Mouse (Mus musculus) cerebellum, postnatal 14 days (tissue): ENCODE data around the gene Asb3.
A peak's percentile ranks its signal among the peaks of the same experiment; 100 is the strongest.

Source experiments
- DNase-seq, 2 experiments: peaks; one replicate each; pipeline ENCODE4 v3.0.0; 2021; ENCODE audit warnings: mixed read lengths in 2 of 2

The Asb3 gene

GRCm38 (mm10) chr11:30885171-30885871 lies at the start of gene Asb3, which contains the start of gene Gpr75:
TSS of gene Asb3 (plus strand) at chr11:30885416.
TSS of gene Gpr75 (plus strand) at chr11:30885358.
- DNase-seq: peak; percentile 83 to 90

GRCm38 (mm10) chr11:30838793-30839192 lies 46.4 kb upstream of the Asb3 start:
- DNase-seq: no peak

- DNase-seq: no peak
These were observed 40.9 kb upstream of the Asb3 start for GRCm38 (mm10) chr11:30844355-30844754.

- no peak for DNase-seq
These were observed 12.8 kb upstream of the Asb3 start for GRCm38 (mm10) chr11:30872425-30872824.

- no peak for DNase-seq
These were observed 2.9 kb downstream of the Asb3 start for GRCm38 (mm10) chr11:30888153-30888552.

- DNase-seq: no peak
These were observed 11.0 kb downstream of the Asb3 start for GRCm38 (mm10) chr11:30896201-30896600.

- no peak for DNase-seq
These were observed 14.1 kb downstream of the Asb3 start for GRCm38 (mm10) chr11:30899312-30899711.

GRCm38 (mm10) chr11:30912311-30912710 lies 27.1 kb downstream of the Asb3 start:
- DNase-seq: no peak

- DNase-seq: no peak
These were observed 35.4 kb downstream of the Asb3 start for GRCm38 (mm10) chr11:30920641-30921040.

GRCm38 (mm10) chr11:30923283-30923682 lies 38.1 kb downstream of the Asb3 start:
- DNase-seq: no peak

GRCm38 (mm10) chr11:30928079-30928478 lies 42.9 kb downstream of the Asb3 start:
- DNase-seq: no peak

GRCm38 (mm10) chr11:30928498-30928897 lies 43.3 kb downstream of the Asb3 start:
- no peak for DNase-seq

- peak; percentile 91 for DNase-seq
These were observed 58.3 kb downstream of the Asb3 start for GRCm38 (mm10) chr11:30943522-30943921.

- DNase-seq: peak in 1 of 2 experiments; percentile 5
These were observed 67.6 kb downstream of the Asb3 start for GRCm38 (mm10) chr11:30952829-30953228.

GRCm38 (mm10) chr11:30953469-30954154 lies 68.4 kb downstream of the Asb3 start:
- DNase-seq: peak; percentile 60 to 63

- DNase-seq: peak; percentile 89 to 90
These were observed 69.1 kb downstream of the Asb3 start, which contains the start of gene Erlec1 for GRCm38 (mm10) chr11:30954279-30954725. TSS of gene Erlec1 (minus strand) at chr11:30954335.

- no peak for DNase-seq
These were observed 100.0 kb downstream of the Asb3 start for GRCm38 (mm10) chr11:30985237-30985636.

- peak; percentile 88 to 93 for DNase-seq
These were observed 100.8 kb downstream of the Asb3 start, which contains the start of gene Chac2 for GRCm38 (mm10) chr11:30985877-30986624. TSS of gene Chac2 (minus strand) at chr11:30986350.

GRCm38 (mm10) chr11:30986625-30987017 lies 101.4 kb downstream of the Asb3 start:
- DNase-seq: peak in 1 of 2 experiments; percentile 8

GRCm38 (mm10) chr11:30996670-30997069 lies 111.5 kb downstream of the Asb3 start:
- no peak for DNase-seq

- DNase-seq: no peak
These were observed 113.0 kb downstream of the Asb3 start for GRCm38 (mm10) chr11:30998199-30998598.

- DNase-seq: no peak
These were observed 113.5 kb downstream of the Asb3 start for GRCm38 (mm10) chr11:30998704-30999103.

- DNase-seq: no peak
These were observed 114.8 kb downstream of the Asb3 start for GRCm38 (mm10) chr11:31000028-31000427.
